18 mouse cellular contexts compared by ENCODE assay signal in the genomic region with DNA sequence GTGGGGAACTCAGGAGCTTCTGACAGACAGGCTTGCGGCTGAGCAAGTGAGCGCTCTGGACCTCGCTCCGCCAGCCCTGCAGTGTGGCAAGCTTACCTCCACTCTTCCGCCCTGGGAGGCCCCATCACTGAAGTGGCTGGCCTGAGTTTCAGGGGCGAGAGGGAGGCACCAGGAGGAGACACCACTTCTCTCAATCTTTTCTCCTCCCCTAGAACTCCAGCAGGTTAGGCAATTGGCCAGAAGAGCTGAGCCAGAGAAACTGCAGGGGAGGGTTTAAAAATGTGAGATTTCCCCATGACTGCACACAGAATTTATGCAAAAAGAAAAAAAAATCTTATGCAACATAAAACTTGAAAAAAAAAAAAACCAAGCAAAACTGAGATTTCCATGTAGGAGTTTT. TPM values are rescaled to one million over a fixed set of nuclear protein-coding genes. Genes with fewer than 3 reads are reported as not detected.
DNase-seq lines count a peak whose midpoint lies in the region; ATAC-seq lines count a peak whose summit lies in the region.
"Had no signal": no experiment of that assay in that cellular context is flagged by ENCODE, and none has a peak within 500 bp of the region (broad histone marks: within the 10 kb centered on the region; RNA-seq: fewer than 3 reads in every experiment).

No protein-coding gene starts in this region.

- ATAC-seq in activated CD4-positive, CD25-positive, alpha-beta regulatory T cell, adult 4 months: no peak

- DNase-seq in cerebellum, postnatal 10 days: peak; percentile 34 to 51
- DNase-seq in cerebellum, postnatal 36 days: no peak
- peak; percentile 30 for DNase-seq in left cerebral cortex, adult 11 months (ENCODE audit: low spot score)
- no peak for DNase-seq in left cerebral cortex, postnatal 10 days (ENCODE audit: extremely low spot score in 1 of 2, low spot score in 2 of 2)
- peak; percentile 64 for DNase-seq in NIH3T3 (ENCODE audit: low read depth)
- peak; percentile 19 to 48 for DNase-seq in kidney, postnatal 25 days
- no peak for DNase-seq in ovary, adult 18-20 months (ENCODE audit: low spot score)
- DNase-seq: adrenal gland, postnatal 36 days; B cell, adult 2 months; embryo, embryonic 11 days; thymus, postnatal 36 days had no signal

- intact Hi-C loops in left cerebral cortex, postnatal 10 days (cut with DNase I): loop anchor here (10.0 kb wide), 1 partner anchor 206 kb away; no protein-coding TSS in a partner anchor

RNA-seq across cellular contexts. Expression of gene Gm49354, which starts 19.0 kb away (rescaled TPM):
- total RNA-seq in left cerebral cortex, postnatal 10 days (2021): not detected
- polyA plus RNA-seq in activated CD4-positive, CD25-positive, alpha-beta regulatory T cell, adult 4 months (2017; shearing (Covaris generic)): not detected
- total RNA-seq: adrenal gland, postnatal 36 days; granulocyte monocyte progenitor cell, adult 5-6 weeks; layer of hippocampus, adult 18-20 months; liver, adult 2 months had no signal
- polyA plus RNA-seq: forebrain, embryonic 12.5 days; hindbrain, embryonic 10.5 days; liver, adult 2 months; midbrain, embryonic 12.5 days had no signal

RNA-seq across cellular contexts. Expression of gene Tut7, which starts 21.9 kb away (rescaled TPM):
- total RNA-seq in left cerebral cortex, postnatal 10 days (2021): 10 to 100 TPM; 67.4 to 67.6 TPM
- 10 to 100 TPM; 62.4 to 64.7 TPM for polyA plus RNA-seq in activated CD4-positive, CD25-positive, alpha-beta regulatory T cell, adult 4 months (2017; shearing (Covaris generic))

RNA-seq across cellular contexts. Expression of gene Isca1, which starts 31.4 kb away (rescaled TPM):
- 100 to 1,000 TPM; 101 to 107 TPM for total RNA-seq in left cerebral cortex, postnatal 10 days (2021)
- 10 to 100 TPM; 40.9 to 53.5 TPM for polyA plus RNA-seq in activated CD4-positive, CD25-positive, alpha-beta regulatory T cell, adult 4 months (2017; shearing (Covaris generic))

RNA-seq across cellular contexts. Expression of gene 1700014D04Rik, which starts 54.4 kb away (rescaled TPM):
- under 1 TPM; 0.43 to 0.81 TPM for total RNA-seq in left cerebral cortex, postnatal 10 days (2021)
- not detected for polyA plus RNA-seq in activated CD4-positive, CD25-positive, alpha-beta regulatory T cell, adult 4 months (2017; shearing (Covaris generic))
- total RNA-seq: granulocyte monocyte progenitor cell, adult 5-6 weeks; liver, adult 2 months had no signal
- polyA plus RNA-seq: liver, adult 2 months; midbrain, embryonic 12.5 days had no signal

Comparison
In these comparisons a context has a peak if more than half of its experiments do, and no peak if none do; other contexts are left out.
1. DNase-seq: peak in cerebellum, postnatal 10 days (2 of 2), left cerebral cortex, adult 11 months (single experiment), NIH3T3 (single experiment) and kidney, postnatal 25 days (2 of 2); none in cerebellum, postnatal 36 days (0 of 2), left cerebral cortex, postnatal 10 days (0 of 2) and ovary, adult 18-20 months (single experiment).